In genomic region chr7:92371638-92372037, GRCm38 (mm10) we compare ENCODE assay signal across 24 mouse cellular contexts.
DNase-seq lines count a peak whose midpoint lies in the region; ATAC-seq and TF ChIP-seq lines count a peak whose summit lies in the region.
"Had no signal": no experiment of that assay in that cellular context is flagged by ENCODE, and none has a peak within 500 bp of the region (broad histone marks: within the 10 kb centered on the region; RNA-seq: fewer than 3 reads in every experiment).

No protein-coding gene starts in this region.

- H3K36me3 ChIP-seq in forebrain, embryonic 14.5 days (ENCODE audit: control insufficient read depth, insufficient read depth, low read length), result no peaks in the 10 kb centered on the region
- no peaks in the 10 kb centered on the region for H3K36me3 ChIP-seq in forebrain, embryonic 15.5 days
- no peaks in the 10 kb centered on the region for H3K36me3 ChIP-seq in hindbrain, postnatal 0 days (ENCODE audit: insufficient read depth, low read length)
- no peaks in the 10 kb centered on the region for H3K36me3 ChIP-seq in hindbrain, embryonic 12.5 days
- H3K36me3 ChIP-seq: embryonic facial prominence, embryonic 12.5 days; embryonic facial prominence, embryonic 15.5 days; G1E; hindbrain, embryonic 15.5 days; intestine, embryonic 15.5 days had no signal

- H3K27me3 ChIP-seq in forebrain, embryonic 14.5 days (replicated peaks; ENCODE audit: control insufficient read depth, insufficient read depth, low read length), result no peaks in the 10 kb centered on the region
- H3K27me3 ChIP-seq in forebrain, embryonic 15.5 days, result no peaks in the 10 kb centered on the region
- H3K27me3 ChIP-seq in hindbrain, postnatal 0 days (ENCODE audit: insufficient read depth, low read length), result no peaks in the 10 kb centered on the region
- no peaks in the 10 kb centered on the region for H3K27me3 ChIP-seq in hindbrain, embryonic 12.5 days
- H3K27me3 ChIP-seq: CH12.LX; embryonic facial prominence, embryonic 12.5 days; embryonic facial prominence, embryonic 15.5 days; hindbrain, embryonic 15.5 days; intestine, embryonic 15.5 days; Patski had no signal

- ATAC-seq in forebrain, embryonic 14.5 days, result no peak
- ATAC-seq in forebrain, embryonic 15.5 days (replicated peaks), result no peak
- ATAC-seq in hindbrain, postnatal 0 days, result no peak
- ATAC-seq in hindbrain, embryonic 12.5 days (ENCODE audit: low FRiP score), result no peak
- ATAC-seq: intestine, embryonic 15.5 days; Patski had no signal

- 54% methylated on average over 4 of the region's 4 CpGs for WGBS in forebrain, embryonic 14.5 days
- 54% methylated on average over 4 of the region's 4 CpGs for WGBS in forebrain, embryonic 15.5 days
- 53% methylated on average over 4 of the region's 4 CpGs for WGBS in hindbrain, postnatal 0 days
- WGBS in hindbrain, embryonic 12.5 days, result 74% methylated on average over 4 of the region's 4 CpGs

- no peak overlapping the region for H3K9ac ChIP-seq in forebrain, embryonic 14.5 days (ENCODE audit: low read length)
- no peak overlapping the region for H3K9ac ChIP-seq in forebrain, embryonic 15.5 days (replicated peaks)
- H3K9ac ChIP-seq in hindbrain, postnatal 0 days (replicated peaks; ENCODE audit: low read length), result no peak overlapping the region
- no peak overlapping the region for H3K9ac ChIP-seq in hindbrain, embryonic 12.5 days
- H3K9ac ChIP-seq: embryonic facial prominence, embryonic 12.5 days; embryonic facial prominence, embryonic 15.5 days; hindbrain, embryonic 15.5 days; intestine, embryonic 15.5 days had no signal

- peak; percentile 44 for DNase-seq in forebrain, embryonic 14.5 days (ENCODE audit: low spot score)
- peak; percentile 25 for DNase-seq in hindbrain, postnatal 0 days (ENCODE audit: low spot score)
- peak; percentile 65 for DNase-seq in fat pad, adult 2 months (ENCODE audit: extremely low read depth, low read depth, low spot score)
- no peak for DNase-seq in thymus, postnatal 36 days
- DNase-seq: adrenal gland, postnatal 10 days; adrenal gland, postnatal 36 days; B cell, adult 2 months; cerebellum, adult 11 months; cerebellum, adult 2 months; cerebellum, adult 9-11 months; cerebellum, postnatal 25 days; gastrocnemius, postnatal 25 days; kidney, adult 11 months; kidney, adult 8-10 months had no signal

- H3K27ac ChIP-seq in forebrain, embryonic 14.5 days (ENCODE audit: low read depth, low read length), result no peak overlapping the region
- H3K27ac ChIP-seq in forebrain, embryonic 15.5 days (replicated peaks), result no peak overlapping the region
- H3K27ac ChIP-seq in hindbrain, postnatal 0 days, result no peak overlapping the region
- H3K27ac ChIP-seq in hindbrain, embryonic 12.5 days, result no peak overlapping the region
- H3K27ac ChIP-seq: embryonic facial prominence, embryonic 12.5 days; embryonic facial prominence, embryonic 15.5 days; hindbrain, embryonic 15.5 days; intestine, embryonic 15.5 days had no signal

- H3K4me1 ChIP-seq in forebrain, embryonic 14.5 days (ENCODE audit: control insufficient read depth, insufficient read depth, low read length), result no peaks in the 10 kb centered on the region
- peaks cover 15% of the 10 kb centered on the region for H3K4me1 ChIP-seq in forebrain, embryonic 15.5 days
- no peaks in the 10 kb centered on the region for H3K4me1 ChIP-seq in hindbrain, postnatal 0 days (ENCODE audit: insufficient read depth, low read length)
- H3K4me1 ChIP-seq in hindbrain, embryonic 12.5 days, result no peaks in the 10 kb centered on the region
- H3K4me1 ChIP-seq: embryonic facial prominence, embryonic 12.5 days; embryonic facial prominence, embryonic 15.5 days; intestine, embryonic 15.5 days had no signal

- TF ChIP-seq CTCF in hindbrain, postnatal 0 days (IDR thresholded peaks at IDR 0.05; ENCODE audit: low read depth), result no peak

- no peak overlapping the region for H3K4me2 ChIP-seq in forebrain, embryonic 14.5 days (ENCODE audit: low read length)
- H3K4me2 ChIP-seq in forebrain, embryonic 15.5 days (replicated peaks), result no peak overlapping the region
- no peak overlapping the region for H3K4me2 ChIP-seq in hindbrain, postnatal 0 days (ENCODE audit: low read depth, low read length)
- no peak overlapping the region for H3K4me2 ChIP-seq in hindbrain, embryonic 12.5 days (replicated peaks)
- H3K4me2 ChIP-seq: embryonic facial prominence, embryonic 12.5 days; embryonic facial prominence, embryonic 15.5 days; heart, embryonic 11.5 days; hindbrain, embryonic 15.5 days; intestine, embryonic 15.5 days had no signal

- H3K4me3 ChIP-seq in forebrain, embryonic 14.5 days (ENCODE audit: low read depth, low read length), result no peak overlapping the region
- no peak overlapping the region for H3K4me3 ChIP-seq in forebrain, embryonic 15.5 days
- no peak overlapping the region for H3K4me3 ChIP-seq in hindbrain, postnatal 0 days (ENCODE audit: low read length)
- H3K4me3 ChIP-seq in hindbrain, embryonic 12.5 days, result no peak overlapping the region
- H3K4me3 ChIP-seq: embryonic facial prominence, embryonic 12.5 days; embryonic facial prominence, embryonic 15.5 days; hindbrain, embryonic 15.5 days; intestine, embryonic 15.5 days had no signal

- H3K9me3 ChIP-seq in forebrain, embryonic 14.5 days (replicated peaks; ENCODE audit: control insufficient read depth, low read length), result no peaks in the 10 kb centered on the region
- H3K9me3 ChIP-seq in forebrain, embryonic 15.5 days, result no peaks in the 10 kb centered on the region
- no peaks in the 10 kb centered on the region for H3K9me3 ChIP-seq in hindbrain, postnatal 0 days (ENCODE audit: low read length)
- H3K9me3 ChIP-seq in hindbrain, embryonic 12.5 days (replicated peaks), result no peaks in the 10 kb centered on the region
- H3K9me3 ChIP-seq: embryonic facial prominence, embryonic 12.5 days; embryonic facial prominence, embryonic 15.5 days; G1E; hindbrain, embryonic 15.5 days; intestine, embryonic 15.5 days had no signal

Comparison
In these comparisons a context has a peak if more than half of its experiments do, and no peak if none do; other contexts are left out.
1. DNase-seq: peak in forebrain, embryonic 14.5 days (single experiment), hindbrain, postnatal 0 days (single experiment) and fat pad, adult 2 months (single experiment); none in thymus, postnatal 36 days (0 of 2).